Mouse (Mus musculus): ENCODE results near the gene Vmac. TPM values are rescaled to one million over a fixed set of nuclear protein-coding genes. Genes with fewer than 3 reads are reported as not detected.

Gene Vmac
- polyA plus RNA-seq, 1 experiment from 2014 or later, result 19.5 TPM

- Histone ChIP-seq H3K4me2 (peak within 1 kb of the TSS; percentile 99), H3K36me3 (no peaks in the 10 kb centered on the region), H3K9ac (peak within 1 kb of the TSS; percentile 66), H3K9me3 (replicated peaks) (no peaks in the 10 kb centered on the region), H3K4me3 (replicated peaks) (peak within 1 kb of the TSS; percentile 57), H3K4me1 (peaks cover 49% of the 10 kb centered on the region), H3K27ac (peak within 1 kb of the TSS; percentile 58), H3K27me3 (peaks cover 57% of the 10 kb centered on the region)
- under 1% methylated on average over 43 of the region's 48 CpGs for WGBS
- ATAC-seq (replicated peaks; ENCODE audit: low FRiP score), result peak; percentile 65
Observed at GRCm38 (mm10) chr17:56757416-56758123, 39.7 kb upstream of the Vmac start, which contains the start of gene Nrtn. Nrtn (minus strand) TSS chr17:56757530.

DNA sequence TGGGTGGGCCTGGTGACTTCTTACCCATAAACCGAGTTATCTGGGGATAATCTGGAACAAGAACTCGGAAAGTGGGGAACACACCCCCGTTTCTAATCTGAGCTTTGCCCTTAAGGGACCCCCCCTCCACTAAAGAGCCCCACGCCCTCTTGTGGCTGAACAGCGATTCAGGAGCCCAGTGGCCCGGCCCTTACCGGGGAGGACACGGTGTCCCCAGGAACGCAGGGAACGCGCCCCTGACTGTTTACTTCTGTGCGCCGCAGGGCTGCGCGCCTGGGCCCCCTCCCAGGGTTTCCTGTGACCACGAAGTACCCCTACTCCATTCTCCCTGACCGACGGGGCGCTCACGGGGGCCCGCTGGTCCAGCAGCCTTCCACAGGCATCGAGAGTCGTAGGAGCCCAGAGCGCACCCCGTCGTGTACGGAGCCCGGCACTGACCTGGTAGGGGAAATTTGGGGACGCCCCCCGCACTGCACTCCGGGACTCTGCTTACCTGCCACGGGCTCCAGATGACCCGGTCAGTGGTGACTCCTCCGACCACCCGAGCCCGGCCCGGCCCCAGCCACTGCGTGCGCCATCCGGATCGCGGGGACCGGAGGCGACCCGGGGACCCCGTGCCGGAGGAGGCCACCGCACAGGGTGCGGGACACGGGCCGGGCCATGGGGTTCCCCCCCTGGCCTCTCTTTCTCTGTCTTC, 39.0 kb upstream of the Vmac start:
- no peak overlapping the region for H3K27ac ChIP-seq
- WGBS, result under 1% methylated on average over 50 of the region's 51 CpGs
- peak; percentile 11; the same call in 1 of the 2 replicates for ATAC-seq (replicated peaks; ENCODE audit: low FRiP score)
- peaks cover 64% of the 10 kb centered on the region for H3K27me3 ChIP-seq
- H3K9me3 ChIP-seq (replicated peaks), result no peaks in the 10 kb centered on the region
- peak overlapping the region; percentile 66 for H3K9ac ChIP-seq
- no peaks in the 10 kb centered on the region for H3K36me3 ChIP-seq
- peak overlapping the region; percentile 57 for H3K4me3 ChIP-seq (replicated peaks)
- peak overlapping the region; percentile 99 for H3K4me2 ChIP-seq
- peaks cover 42% of the 10 kb centered on the region for H3K4me1 ChIP-seq

DNA sequence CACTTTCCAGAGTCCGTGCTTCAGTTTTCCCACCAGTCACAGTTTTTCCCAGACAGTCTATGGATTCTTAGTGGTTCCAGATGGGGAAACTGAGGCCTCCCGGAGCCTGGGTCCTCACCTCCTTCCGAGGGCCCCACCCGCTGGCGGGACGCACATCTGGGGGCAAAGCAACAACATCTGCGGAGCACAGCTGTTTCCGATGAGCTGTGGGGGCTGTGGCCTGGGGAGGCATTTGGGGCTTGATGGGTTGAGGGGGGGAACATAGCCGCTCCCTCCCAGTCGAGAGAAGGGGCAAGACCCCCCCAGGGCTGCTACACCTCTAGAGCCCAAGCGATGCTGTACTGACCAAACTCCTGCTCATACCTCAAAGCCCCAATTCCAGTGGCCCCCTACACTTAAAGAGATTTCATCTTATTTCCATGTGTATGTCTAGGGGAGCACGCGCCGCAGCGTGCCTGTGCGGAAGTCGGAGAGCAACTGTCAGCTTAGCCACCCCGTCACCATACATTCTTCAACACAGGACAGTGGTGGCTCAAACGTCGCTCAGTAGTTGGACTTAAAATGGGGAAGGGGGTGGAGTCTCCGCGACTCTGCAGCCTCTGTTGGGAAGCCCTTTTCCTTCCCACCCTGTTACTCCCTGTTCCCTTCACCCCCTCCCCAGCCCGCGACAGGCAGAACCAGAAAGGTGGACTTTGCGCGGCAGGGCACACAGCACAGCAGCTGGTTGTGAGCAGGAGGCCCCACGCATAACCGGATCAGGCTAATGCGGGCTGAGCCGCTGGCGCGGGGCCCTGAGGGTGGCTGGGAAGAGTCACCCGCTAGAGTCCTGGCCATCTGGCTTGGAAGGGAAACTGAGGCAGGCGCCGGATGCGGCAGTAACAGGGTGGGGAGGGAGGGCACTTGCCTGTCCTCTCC, 36.7 kb upstream of the Vmac start:
- no peak for ATAC-seq (replicated peaks; ENCODE audit: low FRiP score)
- no peaks in the 10 kb centered on the region for H3K9me3 ChIP-seq (replicated peaks)
- H3K4me3 ChIP-seq (replicated peaks), result 0 out of 2 replicates have a peak overlapping the region, but pooled peaks have one; percentile 3
- H3K4me2 ChIP-seq, result peak overlapping the region; percentile 33
- WGBS, result 12% methylated on average over 36 of the region's 36 CpGs
- H3K27me3 ChIP-seq, result peaks cover 78% of the 10 kb centered on the region
- H3K36me3 ChIP-seq, result no peaks in the 10 kb centered on the region
- H3K4me1 ChIP-seq, result peaks cover 44% of the 10 kb centered on the region
- H3K9ac ChIP-seq, result no peak overlapping the region
- no peak overlapping the region for H3K27ac ChIP-seq

DNA sequence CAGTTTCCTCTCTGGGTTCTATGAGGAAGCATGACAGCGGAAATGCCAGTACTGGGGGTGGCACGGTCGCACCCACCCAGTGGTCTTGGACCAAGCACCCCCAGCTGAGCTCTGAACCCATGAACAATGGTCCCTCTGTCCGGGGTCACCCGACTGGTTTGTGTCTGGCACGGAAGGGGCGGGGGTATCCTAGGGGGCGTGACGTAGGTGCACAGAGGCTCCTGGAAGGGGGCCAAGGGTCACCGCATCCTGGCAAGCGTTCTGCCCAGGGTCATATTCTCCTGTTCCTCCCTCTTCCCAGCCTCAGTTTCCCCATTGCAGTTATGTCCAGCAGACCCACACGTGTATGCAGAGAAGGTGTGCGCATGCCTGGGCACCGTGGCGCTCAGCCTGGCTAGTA, 35.6 kb upstream of the Vmac start:
- no peaks in the 10 kb centered on the region for H3K9me3 ChIP-seq (replicated peaks)
- no peaks in the 10 kb centered on the region for H3K36me3 ChIP-seq
- H3K4me1 ChIP-seq, result peaks cover 44% of the 10 kb centered on the region
- no peak overlapping the region for H3K4me3 ChIP-seq (replicated peaks)
- no peak overlapping the region for H3K4me2 ChIP-seq
- H3K9ac ChIP-seq, result no peak overlapping the region
- H3K27me3 ChIP-seq, result peaks cover 78% of the 10 kb centered on the region
- no peak for ATAC-seq (replicated peaks; ENCODE audit: low FRiP score)
- no peak overlapping the region for H3K27ac ChIP-seq
- 19% methylated on average over 15 of the region's 15 CpGs for WGBS

DNA sequence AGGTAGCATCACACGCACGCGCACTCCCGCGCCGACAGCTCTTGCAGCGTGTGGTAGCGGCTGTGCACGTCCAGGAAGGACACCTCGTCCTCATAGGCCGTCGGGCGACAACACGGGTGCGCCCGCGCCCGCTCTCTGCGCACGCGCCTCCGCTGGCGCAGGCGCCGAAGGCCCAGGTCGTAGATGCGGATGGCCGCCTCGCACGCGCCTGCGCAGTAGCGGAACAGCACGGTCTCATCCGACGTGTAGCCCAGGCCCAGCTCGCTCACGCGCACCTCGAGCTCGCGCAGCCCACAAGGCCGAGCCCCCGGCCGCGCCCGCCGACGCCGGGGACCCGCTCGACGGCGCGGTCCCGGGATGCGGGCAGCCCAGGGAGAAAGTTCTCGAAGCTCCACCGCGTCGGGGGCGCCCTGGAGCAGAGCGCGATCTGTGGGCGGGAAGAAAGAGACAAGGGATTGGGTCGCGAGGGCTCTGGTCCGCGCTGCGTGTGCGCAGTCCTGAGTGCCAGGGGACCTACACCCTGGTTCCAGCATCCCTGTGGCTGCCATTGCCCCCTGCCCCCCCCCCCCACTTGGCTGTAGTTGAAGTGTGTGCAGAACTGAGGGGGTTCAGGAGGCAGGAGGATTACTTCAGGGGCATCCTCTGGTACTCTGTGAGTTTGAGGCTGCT, 33.7 kb upstream of the Vmac start:
- peak overlapping the region; percentile 2; the same call in 1 of the 2 replicates for H3K9ac ChIP-seq
- 19% methylated on average over 71 of the region's 71 CpGs for WGBS
- no peaks in the 10 kb centered on the region for H3K9me3 ChIP-seq (replicated peaks)
- peak overlapping the region; percentile 37 for H3K4me3 ChIP-seq (replicated peaks)
- no peaks in the 10 kb centered on the region for H3K36me3 ChIP-seq
- H3K4me2 ChIP-seq, result peak overlapping the region; percentile 57
- peak; percentile 59 for ATAC-seq (replicated peaks; ENCODE audit: low FRiP score)
- no peak overlapping the region for H3K27ac ChIP-seq
- H3K27me3 ChIP-seq, result peaks cover 66% of the 10 kb centered on the region
- peaks cover 26% of the 10 kb centered on the region for H3K4me1 ChIP-seq

DNA sequence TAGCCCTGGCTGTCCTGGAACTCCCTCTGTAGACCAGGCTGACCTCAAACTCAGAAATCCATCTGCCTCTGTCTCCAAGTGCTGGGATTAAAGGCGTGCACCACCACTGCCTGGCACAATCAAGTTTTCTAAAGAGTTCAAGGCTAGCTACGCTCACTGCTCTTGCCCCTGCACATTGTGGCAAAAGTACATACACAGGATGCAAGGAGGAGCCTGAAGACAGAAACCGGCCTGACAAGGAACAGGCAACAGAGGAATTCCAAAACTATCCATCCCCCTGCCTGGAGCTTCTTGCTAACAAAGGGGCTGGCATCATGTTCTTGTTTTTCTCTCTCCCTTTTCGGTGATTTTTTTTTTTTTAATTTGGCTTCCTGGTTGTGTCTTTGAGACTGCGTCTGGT, 26.4 kb upstream of the Vmac start:
- 65% methylated on average over 5 of the region's 5 CpGs for WGBS
- Histone ChIP-seq H3K4me2 (no peak overlapping the region), H3K4me3 (replicated peaks) (no peak overlapping the region), H3K4me1 (no peaks in the 10 kb centered on the region), H3K9ac (no peak overlapping the region), H3K27me3 (no peaks in the 10 kb centered on the region), H3K36me3 (no peaks in the 10 kb centered on the region), H3K9me3 (replicated peaks) (no peaks in the 10 kb centered on the region), H3K27ac (no peak overlapping the region)
- ATAC-seq (replicated peaks; ENCODE audit: low FRiP score), result no peak

GRCm38 (mm10) chr17:56740788-56741160, 23.0 kb upstream of the Vmac start:
- H3K4me2 ChIP-seq, result no peak overlapping the region
- no peaks in the 10 kb centered on the region for H3K27me3 ChIP-seq
- no peak overlapping the region for H3K4me3 ChIP-seq (replicated peaks)
- 79% methylated on average over 17 of the region's 17 CpGs for WGBS
- no peak overlapping the region for H3K9ac ChIP-seq
- no peaks in the 10 kb centered on the region for H3K9me3 ChIP-seq (replicated peaks)
- H3K27ac ChIP-seq, result no peak overlapping the region
- ATAC-seq (replicated peaks; ENCODE audit: low FRiP score), result no peak
- H3K4me1 ChIP-seq, result no peaks in the 10 kb centered on the region
- H3K36me3 ChIP-seq, result no peaks in the 10 kb centered on the region

DNA sequence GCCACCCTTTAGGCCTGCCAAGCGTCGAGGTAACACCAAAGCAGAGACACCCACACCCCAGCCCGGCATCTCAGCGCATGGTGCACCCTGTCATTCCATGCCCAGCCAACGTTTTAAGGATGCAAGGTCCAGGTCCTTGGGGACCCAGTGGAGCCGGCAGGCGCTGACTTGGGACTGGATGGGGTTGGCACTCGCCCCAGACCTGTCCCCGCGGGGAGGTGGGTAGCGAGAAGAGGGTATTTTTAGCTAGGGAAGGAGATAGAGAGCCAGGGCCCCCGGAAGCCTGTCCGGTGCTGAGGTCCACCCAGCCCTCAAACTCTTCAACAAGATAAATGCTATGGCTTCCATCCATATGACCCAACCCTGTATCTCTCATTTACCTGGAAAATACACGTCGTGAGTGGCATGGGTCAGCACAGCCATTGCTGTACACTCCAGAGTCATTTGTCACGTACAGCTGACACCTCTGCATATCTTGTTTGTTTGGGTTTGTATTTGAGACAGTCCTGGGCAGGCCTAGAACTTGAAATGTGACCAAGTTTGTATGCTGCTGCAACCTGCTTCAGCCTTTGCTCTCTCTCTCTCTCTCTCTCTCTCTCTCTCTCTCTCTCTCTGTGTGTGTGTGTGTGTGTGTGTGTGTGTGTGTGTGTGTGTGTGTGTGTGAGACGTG, 22.4 kb upstream of the Vmac start:
- H3K4me3 ChIP-seq (replicated peaks), result no peak overlapping the region
- no peak overlapping the region for H3K4me2 ChIP-seq
- WGBS, result 78% methylated on average over 17 of the region's 17 CpGs
- H3K4me1 ChIP-seq, result no peaks in the 10 kb centered on the region
- no peak overlapping the region for H3K27ac ChIP-seq
- no peak for ATAC-seq (replicated peaks; ENCODE audit: low FRiP score)
- no peaks in the 10 kb centered on the region for H3K9me3 ChIP-seq (replicated peaks)
- H3K27me3 ChIP-seq, result no peaks in the 10 kb centered on the region
- no peak overlapping the region for H3K9ac ChIP-seq
- no peaks in the 10 kb centered on the region for H3K36me3 ChIP-seq

DNA sequence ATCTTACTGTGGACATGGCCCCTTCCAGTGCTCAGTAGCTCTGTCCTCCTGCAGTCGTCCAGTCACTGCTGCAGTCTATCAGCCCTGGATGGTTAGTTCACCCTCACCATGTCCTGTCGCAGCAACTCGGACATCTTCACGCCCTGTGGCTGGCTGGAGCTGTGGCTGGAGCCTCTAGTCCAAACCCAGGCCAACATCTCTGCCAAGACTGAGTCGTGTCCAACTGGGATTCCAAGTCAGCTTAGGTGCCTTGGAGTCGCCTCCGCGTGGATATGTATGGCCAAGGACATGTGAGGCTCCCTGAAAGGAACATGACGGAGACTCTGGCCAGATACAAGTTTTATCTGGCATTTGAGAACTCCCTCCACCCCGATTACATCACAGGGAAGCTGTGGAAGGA, 20.4 kb upstream of the Vmac start:
- no peaks in the 10 kb centered on the region for H3K4me1 ChIP-seq
- no peak for ATAC-seq (replicated peaks; ENCODE audit: low FRiP score)
- 0 out of 2 replicates have a peak, but pooled peaks cover 4% of the 10 kb centered on the region for H3K27me3 ChIP-seq
- no peak overlapping the region for H3K4me2 ChIP-seq
- WGBS, result 83% methylated on average over 10 of the region's 10 CpGs
- H3K9ac ChIP-seq, result no peak overlapping the region
- no peaks in the 10 kb centered on the region for H3K36me3 ChIP-seq
- no peak overlapping the region for H3K4me3 ChIP-seq (replicated peaks)
- H3K9me3 ChIP-seq (replicated peaks), result no peaks in the 10 kb centered on the region
- H3K27ac ChIP-seq, result no peak overlapping the region

- 0 out of 2 replicates have a peak, but pooled peaks cover 4% of the 10 kb centered on the region for H3K27me3 ChIP-seq
- no peaks in the 10 kb centered on the region for H3K36me3 ChIP-seq
- no peaks in the 10 kb centered on the region for H3K4me1 ChIP-seq
- H3K27ac ChIP-seq, result no peak overlapping the region
- WGBS, result 46% methylated on average over 8 of the region's 8 CpGs
- no peak overlapping the region for H3K4me3 ChIP-seq (replicated peaks)
- H3K4me2 ChIP-seq, result no peak overlapping the region
- H3K9me3 ChIP-seq (replicated peaks), result no peaks in the 10 kb centered on the region
- no peak for ATAC-seq (replicated peaks; ENCODE audit: low FRiP score)
- H3K9ac ChIP-seq, result no peak overlapping the region
Observed at GRCm38 (mm10) chr17:56736534-56736933, 18.7 kb upstream of the Vmac start.

GRCm38 (mm10) chr17:56729656-56730055, 11.8 kb upstream of the Vmac start:
- Histone ChIP-seq H3K27ac (no peak overlapping the region), H3K27me3 (0 out of 2 replicates have a peak, but pooled peaks cover 4% of the 10 kb centered on the region), H3K4me3 (replicated peaks) (no peak overlapping the region), H3K9ac (no peak overlapping the region), H3K4me2 (no peak overlapping the region), H3K4me1 (peaks cover 31% of the 10 kb centered on the region), H3K36me3 (peaks cover 8% of the 10 kb centered on the region; the same call in 1 of the 2 replicates), H3K9me3 (replicated peaks) (no peaks in the 10 kb centered on the region)
- WGBS, result 76% methylated on average over 2 of the region's 2 CpGs
- ATAC-seq (replicated peaks; ENCODE audit: low FRiP score), result no peak

Measured in kidney, embryonic 15.5 days (tissue).